Mouse (Mus musculus) limb, embryonic 10.5 days (tissue): ENCODE measurements around the gene Dus2. TPM values are rescaled to one million over a fixed set of nuclear protein-coding genes. Genes with fewer than 3 reads are reported as not detected.

Experiments
- DNase-seq: peaks from one replicate; pipeline ENCODE4 v3.0.0-alpha.2; 2017; ENCODE audit warnings: low spot score
- H3K27ac ChIP-seq: fragments of 300-500 bp; sonication (generic); 2 replicates; pipeline ENCODE4 v1.5.1; 2016; ENCODE audit warnings: mild to moderate bottlenecking
- H3K27me3 ChIP-seq: fragments of 300-500 bp; sonication (generic); 2 replicates; pipeline ENCODE4 v1.6.1; 2016; ENCODE audit warnings: low read depth, mild to moderate bottlenecking; ENCODE audit not compliant: poor library complexity, severe bottlenecking
- H3K36me3 ChIP-seq: fragments of 300-500 bp; sonication (generic); 2 replicates; pipeline ENCODE4 v1.6.1; 2016; ENCODE audit warnings: mild to moderate bottlenecking, moderate library complexity
- H3K4me1 ChIP-seq: fragments of 300-500 bp; sonication (generic); 2 replicates; pipeline ENCODE4 v1.6.1; 2016
- H3K4me3 ChIP-seq: fragments of 300-500 bp; sonication (generic); 2 replicates; pipeline ENCODE4 v1.5.1; 2016; ENCODE audit warnings: mild to moderate bottlenecking, moderate library complexity
- H3K9me3 ChIP-seq: fragments of 300-500 bp; sonication (generic); replicated peaks from 2 replicates; pipeline ENCODE4 v1.6.1; 2016; ENCODE audit warnings: mild to moderate bottlenecking
- WGBS: fragments of 180-500 bp; shearing (Covaris S2); methylation state at CpG from one replicate; pipeline ENCODE4 v1.1.7; 2016; 5-methylcytosine and 5-hydroxymethylcytosine counted together
- polyA plus RNA-seq: library from polyadenylated mRNA; unstranded; fragments of >200 nt; fragmentation: Nextera tagmentation; extraction: Ambion mirVana; gene quantifications from 2 replicates; pipeline ENCODE4 v1.2.1, GENCODE M21; 2016

Gene Dus2
- polyA plus RNA-seq, 1 experiment from 2014 or later = 23.7 TPM

DNA sequence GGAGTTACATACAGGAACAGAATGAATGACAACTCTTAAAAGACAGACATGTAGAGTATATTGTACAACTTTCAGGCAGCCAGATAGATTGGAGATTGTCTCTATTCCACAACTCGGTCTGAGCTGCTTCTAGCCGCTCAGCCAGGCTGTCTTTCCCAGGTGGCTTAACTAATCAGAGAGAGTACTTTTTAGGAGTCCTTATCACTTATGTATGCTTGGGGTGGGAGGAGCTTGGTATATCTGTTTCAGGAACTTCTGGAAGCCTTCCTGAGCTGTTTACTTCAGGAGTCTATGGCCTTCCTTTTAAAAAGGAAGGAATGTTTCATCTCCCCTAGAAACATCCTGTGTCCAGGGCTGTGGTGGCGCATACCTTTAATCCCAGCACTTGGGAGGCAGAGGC, 26.9 kb downstream of the Dus2 start:
- no peak for DNase-seq
- Histone ChIP-seq H3K9me3 (no peaks in the 10 kb centered on the region), H3K36me3 (peaks cover 43% of the 10 kb centered on the region), H3K4me1 (no peaks in the 10 kb centered on the region), H3K27me3 (no peaks in the 10 kb centered on the region), H3K4me3 (no peak overlapping the region), H3K27ac (no peak overlapping the region)
- WGBS = 91% methylated on average over 3 of the region's 3 CpGs

DNA sequence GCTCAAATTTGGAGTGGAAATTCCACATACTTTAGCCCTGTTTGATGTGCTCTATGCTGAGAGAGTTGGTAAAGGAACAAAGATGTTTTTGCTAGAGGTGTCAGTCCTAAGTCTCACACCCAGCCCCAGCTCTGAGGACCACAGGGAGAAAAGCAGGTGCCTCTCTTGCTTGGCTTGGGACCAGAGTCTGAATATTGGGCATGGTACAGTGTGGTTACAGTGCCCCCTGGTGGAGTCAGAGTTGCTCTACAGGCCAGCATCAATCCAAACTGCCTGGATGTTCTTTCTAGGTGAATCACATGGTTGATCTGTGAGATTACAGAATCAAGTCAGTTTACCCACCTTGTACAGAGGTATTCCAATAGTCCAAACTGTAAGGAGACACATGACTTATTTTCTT, 31.3 kb downstream of the Dus2 start:
- DNase-seq = peak; percentile 81
- H3K9me3 ChIP-seq = no peaks in the 10 kb centered on the region
- H3K27me3 ChIP-seq = no peaks in the 10 kb centered on the region
- H3K27ac ChIP-seq = no peak overlapping the region
- no peak overlapping the region for H3K4me3 ChIP-seq
- peaks cover 47% of the 10 kb centered on the region for H3K36me3 ChIP-seq
- no peaks in the 10 kb centered on the region for H3K4me1 ChIP-seq

DNA sequence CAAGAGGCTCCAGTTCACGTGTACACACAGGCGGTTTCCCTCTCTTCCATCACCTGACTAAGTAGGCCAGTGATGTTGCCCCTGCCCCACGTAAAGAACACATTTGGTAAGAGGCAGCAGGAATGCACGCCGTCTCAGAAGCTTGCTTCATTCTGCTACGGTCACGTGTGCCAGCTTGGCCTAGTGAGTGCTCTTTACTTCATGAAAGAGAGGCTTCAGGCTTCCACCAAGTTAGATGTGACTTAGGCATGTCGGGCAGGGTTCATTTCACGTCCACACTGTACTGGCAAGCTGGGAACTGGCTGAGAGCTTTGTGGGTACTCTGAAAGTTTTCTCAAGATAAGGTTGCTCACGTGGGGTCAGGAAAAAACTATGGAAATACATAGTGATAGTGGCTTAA, 47.6 kb downstream of the Dus2 start:
- no peak for DNase-seq
- peaks cover 17% of the 10 kb centered on the region for H3K36me3 ChIP-seq
- no peak overlapping the region for H3K4me3 ChIP-seq
- H3K4me1 ChIP-seq = no peaks in the 10 kb centered on the region
- no peak overlapping the region for H3K27ac ChIP-seq
- no peaks in the 10 kb centered on the region for H3K9me3 ChIP-seq
- 92% methylated on average over 10 of the region's 10 CpGs for WGBS
- H3K27me3 ChIP-seq = no peaks in the 10 kb centered on the region

DNA sequence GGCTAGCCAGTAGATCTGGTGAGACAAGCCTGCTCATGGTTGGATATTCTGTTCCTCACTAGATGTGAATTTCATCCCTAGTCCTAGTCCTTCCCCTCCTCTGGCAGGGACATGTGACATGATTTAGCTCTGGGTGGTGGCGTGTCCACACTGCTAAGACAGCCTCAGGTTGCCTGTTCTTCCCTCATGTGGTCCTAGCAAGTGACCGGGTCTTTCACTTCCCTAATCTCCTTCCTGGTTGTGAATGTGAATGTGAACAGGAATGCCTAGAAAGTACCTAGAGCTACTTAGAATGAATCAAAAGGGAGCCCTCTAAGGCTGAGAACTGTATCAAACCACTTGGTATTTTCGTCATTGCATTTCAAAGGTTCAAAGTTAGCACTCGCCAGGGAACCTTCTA, 48.5 kb downstream of the Dus2 start:
- H3K36me3 ChIP-seq = peaks cover 17% of the 10 kb centered on the region
- H3K9me3 ChIP-seq = no peaks in the 10 kb centered on the region
- H3K4me1 ChIP-seq = no peaks in the 10 kb centered on the region
- no peak overlapping the region for H3K27ac ChIP-seq
- 87% methylated on average over 4 of the region's 4 CpGs for WGBS
- DNase-seq = no peak
- no peak overlapping the region for H3K4me3 ChIP-seq
- no peaks in the 10 kb centered on the region for H3K27me3 ChIP-seq

DNA sequence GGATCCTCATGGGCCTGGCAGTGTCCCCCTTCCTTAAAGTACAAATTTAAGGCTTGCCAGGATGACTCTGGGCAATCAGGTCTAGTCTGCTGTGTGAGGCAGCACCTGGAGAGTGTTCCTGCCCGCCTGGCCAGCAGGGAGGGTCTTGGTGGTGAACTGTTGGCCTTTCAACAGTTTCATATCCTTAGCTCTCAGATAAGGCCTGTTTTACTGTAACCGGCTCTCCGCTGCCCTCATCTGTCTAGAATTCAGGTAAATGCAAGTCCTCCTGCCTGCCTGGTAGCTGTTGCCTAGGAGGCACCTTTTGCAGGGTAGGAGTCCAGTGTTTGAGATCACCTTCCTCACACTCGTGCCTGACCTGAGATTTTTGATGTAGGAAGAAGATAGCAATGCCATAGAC, 49.1 kb downstream of the Dus2 start:
- Histone ChIP-seq H3K27me3 (no peaks in the 10 kb centered on the region), H3K36me3 (peaks cover 21% of the 10 kb centered on the region), H3K4me3 (no peak overlapping the region), H3K4me1 (no peaks in the 10 kb centered on the region), H3K27ac (no peak overlapping the region), H3K9me3 (no peaks in the 10 kb centered on the region)
- no peak for DNase-seq
- WGBS = 72% methylated on average over 4 of the region's 4 CpGs

DNA sequence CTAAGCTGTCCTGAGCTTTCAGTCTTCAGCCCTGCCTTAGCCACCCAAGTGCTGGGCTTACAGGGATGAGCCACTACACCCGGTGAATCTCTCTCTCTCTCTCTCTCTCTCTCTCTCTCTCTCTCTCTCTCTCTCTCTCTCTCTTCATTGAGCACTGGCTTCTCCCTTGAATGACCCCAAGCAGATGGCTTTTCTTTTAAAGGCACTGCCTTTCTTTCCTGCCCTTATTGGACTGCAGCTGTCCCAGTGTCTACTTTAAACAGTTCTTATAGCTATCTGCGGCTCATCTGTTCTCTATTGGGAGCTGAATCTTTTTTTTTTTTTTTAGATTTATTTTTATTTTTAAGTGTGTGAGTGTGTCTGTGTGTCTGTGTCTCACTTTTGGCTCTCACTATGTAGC, 51.9 kb downstream of the Dus2 start:
- no peak overlapping the region for H3K27ac ChIP-seq
- WGBS = 84% methylated on average over 2 of the region's 2 CpGs
- H3K4me1 ChIP-seq = no peaks in the 10 kb centered on the region
- no peaks in the 10 kb centered on the region for H3K9me3 ChIP-seq
- no peaks in the 10 kb centered on the region for H3K27me3 ChIP-seq
- peaks cover 17% of the 10 kb centered on the region for H3K36me3 ChIP-seq
- no peak for DNase-seq
- H3K4me3 ChIP-seq = no peak overlapping the region

DNA sequence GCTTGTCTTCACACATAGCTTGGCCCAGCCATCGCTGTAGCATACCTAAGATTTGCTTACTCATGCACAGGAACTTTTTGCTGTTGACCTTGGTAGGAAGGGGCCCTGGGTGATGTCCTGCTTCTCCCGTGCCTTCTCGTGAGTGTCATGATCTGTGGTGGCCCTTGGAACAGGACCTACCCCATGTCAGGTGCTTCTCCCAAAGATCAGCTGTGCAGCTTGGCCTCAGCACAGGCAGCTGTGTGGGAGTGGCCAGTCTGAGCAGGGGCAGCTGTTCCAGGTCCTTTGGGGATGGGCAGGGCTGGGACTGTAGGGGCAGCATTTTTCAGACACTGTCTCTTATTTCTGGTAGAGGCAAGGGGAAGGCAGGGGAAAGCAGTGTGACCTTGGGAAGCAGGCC, 53.0 kb downstream of the Dus2 start:
- Histone ChIP-seq H3K9me3 (no peaks in the 10 kb centered on the region), H3K4me1 (no peaks in the 10 kb centered on the region), H3K27ac (no peak overlapping the region), H3K4me3 (no peak overlapping the region), H3K36me3 (peaks cover 21% of the 10 kb centered on the region), H3K27me3 (no peaks in the 10 kb centered on the region)
- no peak for DNase-seq
- WGBS = 91% methylated on average over 3 of the region's 3 CpGs

DNA sequence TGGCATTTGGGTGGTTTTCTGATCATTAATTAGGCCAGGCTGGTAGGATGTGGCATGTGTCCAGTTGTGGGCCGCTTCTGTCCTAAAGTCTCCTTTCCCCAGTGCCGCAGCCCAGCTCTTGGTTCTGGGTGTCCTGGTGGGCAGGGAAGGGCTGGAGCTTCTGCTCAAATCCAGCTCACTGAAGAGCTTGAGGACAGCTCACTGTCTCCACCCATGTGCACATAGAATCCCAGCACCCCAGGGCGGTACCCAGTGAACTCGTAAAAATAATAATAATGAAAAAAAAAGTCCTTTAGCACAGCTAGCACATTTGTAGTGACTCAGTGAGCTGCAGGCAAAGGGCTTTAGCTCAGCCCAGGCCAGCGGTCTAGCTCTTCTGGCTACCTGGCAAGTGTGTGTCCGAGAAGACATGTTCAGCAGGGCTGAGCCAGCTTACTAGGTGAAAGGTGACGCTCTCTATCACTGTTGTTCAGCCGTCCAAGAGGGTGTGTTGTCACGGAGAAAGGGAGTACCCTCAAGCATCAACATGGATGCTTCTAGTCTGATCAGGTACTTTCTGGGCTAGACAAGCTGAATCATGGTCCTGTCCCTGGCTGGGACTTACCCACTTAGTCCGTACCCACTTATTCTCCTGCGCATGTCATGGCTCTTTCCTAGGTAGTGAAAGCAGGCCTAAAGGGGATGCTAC, 55.9 kb downstream of the Dus2 start:
- no peaks in the 10 kb centered on the region for H3K27me3 ChIP-seq
- no peak overlapping the region for H3K4me3 ChIP-seq
- H3K36me3 ChIP-seq = peaks cover 36% of the 10 kb centered on the region
- DNase-seq = no peak
- 94% methylated on average over 11 of the region's 11 CpGs for WGBS
- no peaks in the 10 kb centered on the region for H3K9me3 ChIP-seq
- H3K27ac ChIP-seq = no peak overlapping the region
- no peaks in the 10 kb centered on the region for H3K4me1 ChIP-seq

DNA sequence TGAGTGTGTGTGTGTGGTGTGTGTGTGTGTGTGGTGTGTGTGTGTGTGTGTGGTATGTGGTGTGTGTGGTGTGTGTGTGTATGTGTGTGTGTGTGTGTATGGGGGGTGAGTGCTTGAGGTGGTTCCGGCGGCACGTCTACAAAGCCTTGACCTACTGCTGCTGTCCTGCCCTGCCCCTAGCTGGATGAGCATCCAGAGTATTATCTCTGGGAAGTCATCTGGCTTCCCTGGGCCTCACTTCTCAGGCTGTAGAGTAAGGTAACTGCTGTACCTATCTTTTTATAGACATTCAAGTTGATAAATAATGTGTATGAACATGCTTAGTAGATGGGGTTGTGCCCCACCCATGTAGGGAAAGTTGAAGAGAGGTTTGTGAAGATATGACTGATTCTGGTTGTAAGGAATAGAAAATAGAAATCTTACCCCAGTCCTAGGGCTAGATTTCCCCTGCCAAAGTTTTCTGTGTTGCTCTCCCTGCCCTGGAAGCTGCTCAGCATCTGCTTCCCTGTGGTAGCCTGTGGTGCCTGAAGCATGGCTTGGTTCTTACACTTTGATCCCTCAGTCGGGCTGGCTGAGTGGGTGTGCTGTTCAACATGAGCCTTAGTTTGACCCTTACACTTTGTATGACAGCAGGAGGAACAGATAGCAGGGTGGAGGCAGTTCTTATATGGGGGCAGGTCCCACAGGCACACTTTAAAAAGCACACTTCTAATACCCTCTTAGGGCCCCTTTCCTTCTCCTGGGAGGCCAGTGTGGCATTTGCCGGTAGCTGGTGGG, 56.9 kb downstream of the Dus2 start:
- no peaks in the 10 kb centered on the region for H3K4me1 ChIP-seq
- no peak for DNase-seq
- no peaks in the 10 kb centered on the region for H3K9me3 ChIP-seq
- H3K27me3 ChIP-seq = no peaks in the 10 kb centered on the region
- H3K4me3 ChIP-seq = no peak overlapping the region
- WGBS = 89% methylated on average over 5 of the region's 5 CpGs
- H3K27ac ChIP-seq = no peak overlapping the region
- H3K36me3 ChIP-seq = peaks cover 46% of the 10 kb centered on the region

DNA sequence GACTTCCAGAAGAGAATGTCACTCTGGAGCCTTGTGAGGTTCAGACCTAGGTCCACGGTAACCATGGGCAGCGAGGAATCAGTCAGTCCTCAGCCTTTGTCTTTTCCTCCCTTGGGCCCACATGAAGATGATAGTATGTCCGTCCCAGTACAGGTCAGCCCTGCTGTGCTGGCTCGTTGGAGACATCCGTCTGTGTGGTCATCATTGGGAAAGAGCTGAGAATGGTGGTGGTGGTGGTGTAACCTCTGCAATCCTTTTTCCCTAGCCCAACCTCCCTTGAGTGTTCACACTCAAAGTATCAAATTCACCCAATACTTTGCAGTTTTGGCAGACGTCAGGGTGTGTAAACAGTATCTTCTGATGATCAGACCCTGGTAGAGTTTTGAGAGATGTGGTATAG, 58.7 kb downstream of the Dus2 start:
- H3K27ac ChIP-seq = no peak overlapping the region
- no peak overlapping the region for H3K4me3 ChIP-seq
- DNase-seq = no peak
- WGBS = 96% methylated on average over 6 of the region's 6 CpGs
- H3K27me3 ChIP-seq = no peaks in the 10 kb centered on the region
- H3K9me3 ChIP-seq = no peaks in the 10 kb centered on the region
- peaks cover 57% of the 10 kb centered on the region for H3K36me3 ChIP-seq
- H3K4me1 ChIP-seq = no peaks in the 10 kb centered on the region

DNA sequence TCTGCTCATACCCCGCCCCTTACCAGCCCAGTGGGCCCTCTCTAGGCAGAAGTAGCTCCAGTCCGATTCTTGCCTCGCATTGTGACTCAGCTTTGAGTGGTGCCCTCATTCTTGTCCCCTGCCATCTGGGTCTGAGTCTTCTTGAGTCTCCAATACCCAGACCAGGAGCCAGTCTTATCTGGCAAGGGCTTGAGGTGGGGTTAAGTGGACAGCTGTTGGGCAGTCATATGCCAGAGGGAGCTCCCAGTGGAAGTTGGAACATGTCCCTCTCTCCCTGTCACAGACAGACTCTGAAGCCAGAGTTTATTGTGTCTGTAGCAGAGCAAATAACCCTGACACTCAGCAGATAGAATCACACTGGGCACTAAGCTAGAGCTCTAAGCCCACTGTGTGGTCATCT, 59.9 kb downstream of the Dus2 start:
- peaks cover 50% of the 10 kb centered on the region for H3K36me3 ChIP-seq
- no peaks in the 10 kb centered on the region for H3K27me3 ChIP-seq
- no peak overlapping the region for H3K27ac ChIP-seq
- no peaks in the 10 kb centered on the region for H3K4me1 ChIP-seq
- H3K9me3 ChIP-seq = no peaks in the 10 kb centered on the region
- 88% methylated on average over 3 of the region's 3 CpGs for WGBS
- no peak for DNase-seq
- no peak overlapping the region for H3K4me3 ChIP-seq

DNA sequence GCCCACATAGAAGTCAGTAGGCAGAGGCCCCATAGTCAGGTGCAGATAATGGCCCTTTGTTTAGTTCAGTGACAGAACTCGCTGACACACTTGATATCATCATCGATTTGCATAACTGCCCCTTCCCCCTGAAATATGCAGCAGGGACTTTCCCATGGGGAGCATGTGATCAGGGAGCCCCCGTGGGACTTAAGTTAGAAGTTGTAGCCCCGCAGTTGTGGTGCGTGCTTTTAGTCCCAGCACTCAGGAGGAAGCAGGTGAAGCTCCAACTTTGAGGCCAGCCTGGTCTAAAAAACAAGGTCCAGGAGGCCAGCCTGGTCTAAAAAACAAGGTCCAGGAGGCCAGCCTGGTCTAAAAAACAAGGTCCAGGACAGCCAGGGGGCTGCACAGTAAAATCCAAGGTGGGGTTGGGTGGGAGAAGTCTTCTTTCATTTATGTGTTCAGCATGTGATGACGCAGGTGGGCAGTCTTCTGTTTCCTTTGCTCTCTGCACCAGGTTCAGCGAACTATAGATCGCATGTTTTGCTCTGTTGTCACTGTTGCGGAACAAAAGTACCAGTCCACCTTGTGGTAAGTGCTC, 61.5 kb downstream of the Dus2 start:
- no peak for DNase-seq
- H3K4me1 ChIP-seq = no peaks in the 10 kb centered on the region
- no peaks in the 10 kb centered on the region for H3K9me3 ChIP-seq
- peaks cover 42% of the 10 kb centered on the region for H3K36me3 ChIP-seq
- 93% methylated on average over 9 of the region's 9 CpGs for WGBS
- H3K27ac ChIP-seq = no peak overlapping the region
- H3K4me3 ChIP-seq = no peak overlapping the region
- H3K27me3 ChIP-seq = no peaks in the 10 kb centered on the region

DNA sequence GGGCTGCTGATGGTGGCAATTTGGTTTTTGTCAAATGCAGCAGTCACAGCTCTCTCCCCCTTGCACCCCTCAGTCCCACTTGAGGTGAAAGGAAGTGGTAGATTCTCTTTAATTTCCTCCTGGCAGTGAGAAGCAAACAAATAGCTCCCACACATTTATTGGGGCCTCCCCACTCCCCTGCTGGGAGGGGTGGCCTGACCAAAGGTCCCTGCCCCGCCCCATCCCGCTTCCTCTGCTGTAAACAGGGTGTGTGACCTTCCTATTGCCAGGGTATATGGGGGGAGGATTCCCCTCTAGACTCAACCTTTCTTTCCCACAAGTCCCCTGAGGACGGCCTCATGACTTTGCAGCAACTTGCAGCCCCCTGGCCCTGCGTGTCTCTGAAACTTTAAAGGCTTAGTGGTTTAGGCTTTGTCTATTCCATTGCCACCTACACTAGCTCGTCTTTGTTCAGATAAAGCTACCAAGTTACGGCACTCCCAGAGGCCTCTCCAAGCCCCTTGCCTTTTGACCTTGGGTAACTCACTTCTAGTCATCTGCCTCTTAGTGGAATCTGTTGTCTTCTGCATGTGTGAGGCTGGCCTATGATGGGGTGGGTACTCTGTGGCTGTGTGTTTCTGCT, 63.2 kb downstream of the Dus2 start:
- peaks cover 10% of the 10 kb centered on the region for H3K4me1 ChIP-seq
- H3K36me3 ChIP-seq = peaks cover 38% of the 10 kb centered on the region
- H3K27ac ChIP-seq = no peak overlapping the region
- DNase-seq = no peak
- 45% methylated on average over 6 of the region's 6 CpGs for WGBS
- no peaks in the 10 kb centered on the region for H3K27me3 ChIP-seq
- no peaks in the 10 kb centered on the region for H3K9me3 ChIP-seq
- no peak overlapping the region for H3K4me3 ChIP-seq
